Mouse (Mus musculus): ENCODE measurements around the gene Cyb5rl.

- no peak for TF ChIP-seq CTCF (IDR thresholded peaks at IDR 0.05; ENCODE audit: insufficient read depth, low read length)
- TF ChIP-seq POLR2A (IDR thresholded peaks at IDR 0.05; ENCODE audit: borderline replicate concordance, extremely low read depth, low read depth, low read length): no peak
Observed at GRCm38 (mm10) chr4:107082185-107082584, 15.4 kb downstream of the Cyb5rl start.

Measured in lung, adult 2 months (tissue).